In genomic region chr3:145987970-145988683, GRCm38 (mm10) we compare ENCODE assay signal across 8 mouse cellular contexts. TPM values are rescaled to one million over a fixed set of nuclear protein-coding genes. Genes with fewer than 3 reads are reported as not detected.
A peak's percentile ranks its signal among the peaks of the same experiment; 100 is the strongest.
DNase-seq lines count a peak whose midpoint lies in the region; ATAC-seq and TF ChIP-seq lines count a peak whose summit lies in the region.

No protein-coding gene starts in this region.

- no peak for TF ChIP-seq RAD21 in MEL (IDR thresholded peaks at IDR 0.05; ENCODE audit: low read depth, low read length)

- H3K9me3 ChIP-seq in MEL (replicated peaks; ENCODE audit: insufficient read depth, low read length): no peaks in the 10 kb centered on the region
- no peaks in the 10 kb centered on the region for H3K9me3 ChIP-seq in hindbrain, embryonic 11.5 days (ENCODE audit: control insufficient read depth, low read length)

- no peak for TF ChIP-seq EP300 in MEL (IDR thresholded peaks at IDR 0.05; ENCODE audit: low read depth in 1 of 2, low read length in 2 of 2)

- H3K27ac ChIP-seq in MEL (ENCODE audit: control insufficient read depth, low read depth, low read length): peak overlapping the region; percentile 65
- no peak overlapping the region for H3K27ac ChIP-seq in cerebellum, adult 2 months (ENCODE audit: insufficient read depth, low read length)
- H3K27ac ChIP-seq in hindbrain, embryonic 11.5 days (ENCODE audit: low read depth, low read length): peak overlapping the region; percentile 62; the same call in 1 of the 2 replicates

- H3K9ac ChIP-seq in MEL (ENCODE audit: control insufficient read depth, low read depth, low read length, poor library complexity, severe bottlenecking): peak overlapping the region; percentile 96
- H3K9ac ChIP-seq in hindbrain, embryonic 11.5 days (ENCODE audit: low read depth, low read length): peak overlapping the region; percentile 68

- peak; percentile 84 for DNase-seq in MEL (ENCODE audit: low read depth, low spot score)
- DNase-seq in cerebellum, adult 2 months: peak; percentile 35 to 43
- peak; percentile 24 to 35 for DNase-seq in frontal cortex, postnatal 14 days (ENCODE audit: low spot score in 2 of 2)
- DNase-seq in hindbrain, embryonic 11.5 days (ENCODE audit: low spot score): peak; percentile 67
- peak; percentile 45 to 55 for DNase-seq in layer of hippocampus, postnatal 14 days (ENCODE audit: low spot score in 2 of 2)
- DNase-seq in lung, postnatal 10 days: peak; percentile 90
- DNase-seq in retina, postnatal 1 day: peak; percentile 88
- DNase-seq in urinary bladder, postnatal 10 days (ENCODE audit: low spot score): peak; percentile 51

- peak in 1 of 2 experiments; percentile 54; a peak in 2 of 4 replicates for TF ChIP-seq POLR2A in MEL (IDR thresholded peaks at IDR 0.05; ENCODE audit: control insufficient read depth in 1 of 2, insufficient read depth in 1 of 2, low read depth in 1 of 2, low read length in 2 of 2, poor library complexity in 1 of 2)
- no peak for TF ChIP-seq POLR2A in cerebellum, adult 2 months (IDR thresholded peaks at IDR 0.05; ENCODE audit: borderline replicate concordance, insufficient read depth, low read length)

- H3K36me3 ChIP-seq in MEL (ENCODE audit: control insufficient read depth in 1 of 2, insufficient read depth in 2 of 2, low read length in 2 of 2): peaks cover 0 to 17% of the 10 kb centered on the region in 2 experiments; a peak in 3 of 4 replicates
- no peaks in the 10 kb centered on the region for H3K36me3 ChIP-seq in hindbrain, embryonic 11.5 days (ENCODE audit: control insufficient read depth, insufficient read depth, low read length)

- H3K4me1 ChIP-seq in MEL (ENCODE audit: control insufficient read depth in 1 of 2, insufficient read depth in 2 of 2, low read length in 2 of 2): peaks cover 8 to 13% of the 10 kb centered on the region in 2 experiments; a peak in 3 of 4 replicates
- H3K4me1 ChIP-seq in cerebellum, adult 2 months (ENCODE audit: control insufficient read depth, insufficient read depth, low read length): 0 out of 2 replicates have a peak, but pooled peaks cover 2% of the 10 kb centered on the region
- peaks cover 5% of the 10 kb centered on the region; the same call in 1 of the 2 replicates for H3K4me1 ChIP-seq in hindbrain, embryonic 11.5 days (replicated peaks; ENCODE audit: control insufficient read depth, insufficient read depth, low read length)

- ATAC-seq in hindbrain, embryonic 11.5 days (ENCODE audit: low FRiP score): peak; percentile 77

- peaks cover 0 to 3% of the 10 kb centered on the region in 2 experiments; a peak in 1 of 4 replicates for H3K27me3 ChIP-seq in MEL (ENCODE audit: control insufficient read depth in 1 of 2, insufficient read depth in 2 of 2, low read length in 2 of 2)
- H3K27me3 ChIP-seq in cerebellum, adult 2 months (ENCODE audit: control insufficient read depth, insufficient read depth, low read length): peaks cover 1% of the 10 kb centered on the region; the same call in 1 of the 2 replicates
- peaks cover 23% of the 10 kb centered on the region for H3K27me3 ChIP-seq in hindbrain, embryonic 11.5 days (ENCODE audit: control insufficient read depth, insufficient read depth, low read length)

- peak overlapping the region; percentile 74 to 84 for H3K4me3 ChIP-seq in MEL (ENCODE audit: control insufficient read depth in 1 of 2, insufficient read depth in 1 of 2, low read depth in 2 of 2, low read length in 2 of 2)
- peak overlapping the region; percentile 54 for H3K4me3 ChIP-seq in cerebellum, adult 2 months (replicated peaks; ENCODE audit: insufficient read depth, low read depth, low read length)
- H3K4me3 ChIP-seq in hindbrain, embryonic 11.5 days (ENCODE audit: low read depth, low read length): peak overlapping the region; percentile 62

- peaks cover 44% of the 10 kb centered on the region for H3K79me2 ChIP-seq in MEL (ENCODE audit: control insufficient read depth, insufficient read depth, low read length, poor library complexity)

- under 1% methylated on average over 100 of the region's 101 CpGs for WGBS in cerebellum, adult 2 months
- WGBS in hindbrain, embryonic 11.5 days: 0% methylated on average over 39 of the region's 101 CpGs

- TF ChIP-seq CTCF in MEL (IDR thresholded peaks at IDR 0.05 in 2 of 3, conservative IDR thresholded peaks at IDR 0.05 in 1 of 3; ENCODE audit: control insufficient read depth in 1 of 3, insufficient read depth in 1 of 3, low read depth in 2 of 3, low read length in 3 of 3, poor library complexity in 1 of 3, severe bottlenecking in 1 of 3): no peak
- no peak for TF ChIP-seq CTCF in cerebellum, adult 2 months (IDR thresholded peaks at IDR 0.05; ENCODE audit: borderline replicate concordance, insufficient read depth, low read depth, low read length)

- peak overlapping the region; percentile 89 for H3K4me2 ChIP-seq in hindbrain, embryonic 11.5 days (replicated peaks; ENCODE audit: low read depth, low read length)

TF ChIP-seq in MEL, 35 proteins besides CTCF, POLR2A, EP300 and RAD21:
- TF ChIP-seq USF2 (IDR thresholded peaks at IDR 0.05; ENCODE audit: borderline replicate concordance in 1 of 2, insufficient read depth in 1 of 2, low read depth in 1 of 2, low read length in 2 of 2) (no peak), UBTF (IDR thresholded peaks at IDR 0.05; ENCODE audit: borderline replicate concordance, insufficient read depth, low read depth, low read length) (peak; percentile 85; the same call in 1 of the 2 replicates), USF1 (IDR thresholded peaks at IDR 0.05; ENCODE audit: low read depth, low read length) (no peak), MYC (IDR thresholded peaks at IDR 0.05; ENCODE audit: low read depth, low read length) (0 out of 2 replicates have a peak, but pooled peaks have one; percentile 11), NELFE (IDR thresholded peaks at IDR 0.05; ENCODE audit: low read depth, low read length) (peak; percentile 41; the same call in 1 of the 2 replicates), TCF12 (IDR thresholded peaks at IDR 0.05; ENCODE audit: low read depth, low read length) (0 out of 2 replicates have a peak, but pooled peaks have one; percentile 2), ETS1 (IDR thresholded peaks at IDR 0.05; ENCODE audit: low read depth, low read length) (no peak), MAZ (IDR thresholded peaks at IDR 0.05; ENCODE audit: low read depth, low read length) (peak; percentile 22; the same call in 1 of the 2 replicates), NRF1 (IDR thresholded peaks at IDR 0.05; ENCODE audit: insufficient read depth, low read depth, low read length, poor library complexity, severe bottlenecking) (peak; percentile 33; the same call in 1 of the 2 replicates), ZMIZ1 (IDR thresholded peaks at IDR 0.05; ENCODE audit: low read depth, low read length) (peak; percentile 37; the same call in 1 of the 2 replicates), MXI1 (IDR thresholded peaks at IDR 0.05; ENCODE audit: low read depth, low read length) (no peak; the same call in 1 of the 2 replicates), MAX (IDR thresholded peaks at IDR 0.05; ENCODE audit: low read length) (peak; percentile 43; the same call in 1 of the 2 replicates), HCFC1 (IDR thresholded peaks at IDR 0.05; ENCODE audit: low read depth, low read length) (0 out of 2 replicates have a peak, but pooled peaks have one; percentile 27), MYB (IDR thresholded peaks at IDR 0.05; ENCODE audit: low read depth, low read length) (no peak), BHLHE40 (IDR thresholded peaks at IDR 0.05; ENCODE audit: borderline replicate concordance, low read depth, low read length) (peak; percentile 66; the same call in 1 of the 2 replicates)

RNA-seq across cellular contexts. Expression of gene Syde2, which starts 0.5 kb away (rescaled TPM):
- total RNA-seq in MEL (2012; rRNA removed): 24.1 and 25.4 TPM in 2 replicates
- polyA plus RNA-seq in MEL (2012; ENCODE audit: insufficient read depth in 1 of 2, insufficient read length in 2 of 2, low read depth in 1 of 2, low replicate concordance in 2 of 2, missing spikeins in 1 of 2): 10 to 100 TPM in 1 of 2 experiments, not detected in 1; 12.4 TPM
- polyA plus RNA-seq in cerebellum, adult 2 months (2012; rRNA removed): 1.2 and 1.3 TPM in 2 replicates
- 1.5 TPM in 2 replicates for polyA plus RNA-seq in hindbrain, embryonic 11.5 days (2014; fragmentation: Nextera tagmentation; extraction: Ambion mirVana)
- total RNA-seq in layer of hippocampus, postnatal 14 days (2021): 1 to 10 TPM; 4.4 to 5.0 TPM

RNA-seq across cellular contexts. Expression of gene 2410004B18Rik, which starts 50.3 kb away (rescaled TPM):
- 32.1 and 32.3 TPM in 2 replicates for total RNA-seq in MEL (2012; rRNA removed)
- 10 to 100 TPM in 1 of 2 experiments, not detected in 1; 42.3 TPM for polyA plus RNA-seq in MEL (2012; ENCODE audit: insufficient read depth in 1 of 2, insufficient read length in 2 of 2, low read depth in 1 of 2, low replicate concordance in 2 of 2, missing spikeins in 1 of 2)
- polyA plus RNA-seq in cerebellum, adult 2 months (2012; rRNA removed): 44.3 and 47.9 TPM in 2 replicates
- 69.3 and 74.3 TPM in 2 replicates for polyA plus RNA-seq in hindbrain, embryonic 11.5 days (2014; fragmentation: Nextera tagmentation; extraction: Ambion mirVana)
- total RNA-seq in layer of hippocampus, postnatal 14 days (2021): 10 to 100 TPM; 38.1 to 40.3 TPM

Comparison
In these comparisons a context has a peak if more than half of its experiments do, and no peak if none do; other contexts are left out.
1. DNase-seq: peak in every context shown above with its lines; median percentile 90 in lung, postnatal 10 days; 88 in retina, postnatal 1 day; 84 in MEL; 67 in hindbrain, embryonic 11.5 days; 51 in urinary bladder, postnatal 10 days; 50 in layer of hippocampus, postnatal 14 days; 39 in cerebellum, adult 2 months; 30 in frontal cortex, postnatal 14 days.